Mouse (Mus musculus) brain, embryonic 14.5 days (tissue): Measurements from ENCODE around the gene Ell.

Source experiments
- CTCF ChIP-seq: fragments of 200-500 bp; IDR thresholded peaks from 2 replicates; pipeline ENCODE4 v1.5.1; 2012; ENCODE audit warnings: inconsistent platforms, mild to moderate bottlenecking, moderate library complexity, borderline replicate concordance; ENCODE audit not compliant: insufficient read depth, insufficient read length; ENCODE audit errors: extremely low read depth
- POLR2A ChIP-seq: fragments of 200-500 bp; IDR thresholded peaks from 2 replicates; pipeline ENCODE4 v1.6.1; 2012; ENCODE audit warnings: mild to moderate bottlenecking, inconsistent platforms, borderline replicate concordance; ENCODE audit not compliant: poor library complexity, insufficient read depth, insufficient read length, severe bottlenecking; ENCODE audit errors: extremely low read depth

GRCm38 (mm10) chr8:70605871-70606779, 66.9 kb downstream of the Ell start:
- TF ChIP-seq POLR2A (no peak), CTCF (no peak)
